Mouse (Mus musculus) ovary, postnatal 10 days (tissue): ENCODE results near the gene Rabgef1.

Experiments
- DNase-seq: peaks from one replicate; pipeline ENCODE4 v3.0.0; 2022; ENCODE audit warnings: low spot score

The Rabgef1 gene

GRCm38 (mm10) chr5:130171956-130172601, 481 bp downstream of the Rabgef1 start:
- DNase-seq = peak; percentile 37

- no peak for DNase-seq
These were observed 1.4 kb downstream of the Rabgef1 start for GRCm38 (mm10) chr5:130173012-130173411.

- no peak for DNase-seq
These were observed 6.3 kb downstream of the Rabgef1 start for GRCm38 (mm10) chr5:130177871-130178270.

GRCm38 (mm10) chr5:130180362-130180761, 8.8 kb downstream of the Rabgef1 start:
- DNase-seq = no peak

- no peak for DNase-seq
These were observed 10.3 kb downstream of the Rabgef1 start for GRCm38 (mm10) chr5:130181740-130182540.

GRCm38 (mm10) chr5:130182541-130182821, 10.9 kb downstream of the Rabgef1 start:
- no peak for DNase-seq

GRCm38 (mm10) chr5:130184193-130184856, 12.7 kb downstream of the Rabgef1 start:
- no peak for DNase-seq

GRCm38 (mm10) chr5:130185312-130185711, 13.7 kb downstream of the Rabgef1 start:
- no peak for DNase-seq

GRCm38 (mm10) chr5:130187383-130187782, 15.8 kb downstream of the Rabgef1 start:
- DNase-seq = no peak

GRCm38 (mm10) chr5:130190909-130191308, 19.3 kb downstream of the Rabgef1 start:
- no peak for DNase-seq

- no peak for DNase-seq
These were observed 20.3 kb downstream of the Rabgef1 start for GRCm38 (mm10) chr5:130191865-130192264.

- no peak for DNase-seq
These were observed 20.9 kb downstream of the Rabgef1 start for GRCm38 (mm10) chr5:130192356-130192944.

- no peak for DNase-seq
These were observed 22.2 kb downstream of the Rabgef1 start for GRCm38 (mm10) chr5:130193760-130194159.

GRCm38 (mm10) chr5:130196307-130196706, 24.7 kb downstream of the Rabgef1 start:
- DNase-seq = no peak

GRCm38 (mm10) chr5:130197454-130197853, 25.9 kb downstream of the Rabgef1 start:
- DNase-seq = no peak

- no peak for DNase-seq
These were observed 26.4 kb downstream of the Rabgef1 start for GRCm38 (mm10) chr5:130197981-130198380.

- DNase-seq = no peak
These were observed 28.8 kb downstream of the Rabgef1 start for GRCm38 (mm10) chr5:130200233-130201029.

- DNase-seq = no peak
These were observed 32.4 kb downstream of the Rabgef1 start for GRCm38 (mm10) chr5:130203948-130204347.

- no peak for DNase-seq
These were observed 33.0 kb downstream of the Rabgef1 start for GRCm38 (mm10) chr5:130204560-130204959.

- no peak for DNase-seq
These were observed 33.9 kb downstream of the Rabgef1 start for GRCm38 (mm10) chr5:130205441-130206023.

GRCm38 (mm10) chr5:130207299-130207698, 35.7 kb downstream of the Rabgef1 start:
- DNase-seq = no peak

- DNase-seq = no peak
These were observed 41.4 kb downstream of the Rabgef1 start for GRCm38 (mm10) chr5:130212956-130213355.
